Mouse (Mus musculus): ENCODE data around the gene Hunk.

- TF ChIP-seq MEF2A (IDR thresholded peaks at IDR 0.05; ENCODE audit: extremely low read depth, insufficient replicate concordance, low read depth, low read length, poor library complexity, severe bottlenecking) = no peak
- TF ChIP-seq CTCF (IDR thresholded peaks at IDR 0.05 in 2 of 3, conservative IDR thresholded peaks at IDR 0.05 in 1 of 3; ENCODE audit: control insufficient read depth in 1 of 3, insufficient read depth in 1 of 3, low read depth in 2 of 3, low read length in 3 of 3, poor library complexity in 1 of 3, severe bottlenecking in 1 of 3) = no peak
- no peak for TF ChIP-seq SIN3A (IDR thresholded peaks at IDR 0.05; ENCODE audit: low read length)
- TF ChIP-seq GABPA (IDR thresholded peaks at IDR 0.05; ENCODE audit: low read depth, low read length) = no peak
- TF ChIP-seq RCOR1 (IDR thresholded peaks at IDR 0.05; ENCODE audit: low read depth, low read length) = no peak
- TF ChIP-seq TAL1 (IDR thresholded peaks at IDR 0.05; ENCODE audit: low read length) = no peak
- TF ChIP-seq EP300 (IDR thresholded peaks at IDR 0.05; ENCODE audit: low read depth in 1 of 2, low read length in 2 of 2) = no peak
- no peak for TF ChIP-seq POLR2AphosphoS2 (IDR thresholded peaks at IDR 0.05; ENCODE audit: low read length)
- TF ChIP-seq USF1 (IDR thresholded peaks at IDR 0.05; ENCODE audit: low read depth, low read length) = no peak
These were observed 32.7 kb upstream of the Hunk start for GRCm38 (mm10) chr16:90353156-90353555.

Measured in MEL (cell line).